Mouse (Mus musculus): ENCODE measurements around the gene Cavin4. TPM values are rescaled to one million over a fixed set of nuclear protein-coding genes. Genes with fewer than 3 reads are reported as not detected.

Gene Cavin4
- polyA plus RNA-seq, 2 experiments: 5.2 to 5.7 TPM

GRCm38 (mm10) chr4:48667279-48667678 lies 4.0 kb downstream of the Cavin4 start:
- H3K4me3 ChIP-seq (replicated peaks; ENCODE audit: low read length): no peak overlapping the region
- no peak for DNase-seq (ENCODE audit: low spot score)
- peaks cover 22% of the 10 kb centered on the region for H3K36me3 ChIP-seq (ENCODE audit: control insufficient read depth, insufficient read depth, low read length)
- no peak overlapping the region for H3K9ac ChIP-seq (ENCODE audit: low read depth, low read length, severe bottlenecking)
- no peaks in the 10 kb centered on the region for H3K9me3 ChIP-seq (ENCODE audit: control insufficient read depth, low read length)
- no peak for ATAC-seq (ENCODE audit: low FRiP score, low read depth)
- TF ChIP-seq POLR2A (IDR thresholded peaks at IDR 0.05; ENCODE audit: borderline replicate concordance, extremely low read depth, insufficient read depth, insufficient read length): no peak
- H3K27me3 ChIP-seq (ENCODE audit: control insufficient read depth, insufficient read depth, low read length): no peaks in the 10 kb centered on the region
- no peak overlapping the region for H3K27ac ChIP-seq (replicated peaks; ENCODE audit: low read depth, low read length)
- no peaks in the 10 kb centered on the region for H3K4me1 ChIP-seq (ENCODE audit: control insufficient read depth, insufficient read depth, low read length)
- no peak overlapping the region for H3K4me2 ChIP-seq (replicated peaks; ENCODE audit: low read depth, low read length, severe bottlenecking)
- WGBS: 87% methylated on average over 6 of the region's 6 CpGs

DNA sequence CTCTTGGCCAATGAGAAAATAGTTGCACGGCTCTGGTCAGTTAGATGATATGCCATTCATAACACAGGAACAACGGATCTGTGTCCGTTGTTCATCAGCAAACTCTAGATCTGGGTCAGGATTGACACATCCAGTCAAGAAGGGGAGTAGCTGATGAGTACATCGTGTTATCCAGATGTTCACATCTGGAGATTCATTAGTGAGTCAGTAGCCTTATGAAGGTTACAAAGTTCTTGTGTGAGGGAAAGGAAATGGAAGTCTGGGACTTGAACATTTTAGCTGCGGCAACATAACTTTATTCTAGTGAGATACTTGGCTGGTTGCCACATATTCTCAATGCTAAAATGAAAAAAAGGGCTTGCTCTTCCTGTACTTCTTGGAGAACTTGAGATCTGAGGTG lies 9.6 kb downstream of the Cavin4 start:
- 80% methylated on average over 5 of the region's 5 CpGs for WGBS
- ATAC-seq (ENCODE audit: low FRiP score, low read depth): no peak
- H3K27ac ChIP-seq (replicated peaks; ENCODE audit: low read depth, low read length): no peak overlapping the region
- no peak overlapping the region for H3K9ac ChIP-seq (ENCODE audit: low read depth, low read length, severe bottlenecking)
- no peak for TF ChIP-seq POLR2A (IDR thresholded peaks at IDR 0.05; ENCODE audit: borderline replicate concordance, extremely low read depth, insufficient read depth, insufficient read length)
- H3K4me2 ChIP-seq (replicated peaks; ENCODE audit: low read depth, low read length, severe bottlenecking): no peak overlapping the region
- DNase-seq (ENCODE audit: low spot score): no peak
- no peak overlapping the region for H3K4me3 ChIP-seq (replicated peaks; ENCODE audit: low read length)
- no peaks in the 10 kb centered on the region for H3K9me3 ChIP-seq (ENCODE audit: control insufficient read depth, low read length)
- no peaks in the 10 kb centered on the region for H3K4me1 ChIP-seq (ENCODE audit: control insufficient read depth, insufficient read depth, low read length)
- peaks cover 25% of the 10 kb centered on the region for H3K36me3 ChIP-seq (ENCODE audit: control insufficient read depth, insufficient read depth, low read length)
- no peaks in the 10 kb centered on the region for H3K27me3 ChIP-seq (ENCODE audit: control insufficient read depth, insufficient read depth, low read length)

GRCm38 (mm10) chr4:48674412-48674811 lies 11.1 kb downstream of the Cavin4 start:
- no peak overlapping the region for H3K9ac ChIP-seq (ENCODE audit: low read depth, low read length, severe bottlenecking)
- no peaks in the 10 kb centered on the region for H3K9me3 ChIP-seq (ENCODE audit: control insufficient read depth, low read length)
- H3K4me1 ChIP-seq (ENCODE audit: control insufficient read depth, insufficient read depth, low read length): no peaks in the 10 kb centered on the region
- 86% methylated on average over 7 of the region's 7 CpGs for WGBS
- DNase-seq (ENCODE audit: low spot score): no peak
- H3K27me3 ChIP-seq (ENCODE audit: control insufficient read depth, insufficient read depth, low read length): no peaks in the 10 kb centered on the region
- no peak overlapping the region for H3K27ac ChIP-seq (replicated peaks; ENCODE audit: low read depth, low read length)
- H3K4me3 ChIP-seq (replicated peaks; ENCODE audit: low read length): no peak overlapping the region
- no peak overlapping the region for H3K4me2 ChIP-seq (replicated peaks; ENCODE audit: low read depth, low read length, severe bottlenecking)
- ATAC-seq (ENCODE audit: low FRiP score, low read depth): no peak
- TF ChIP-seq POLR2A (IDR thresholded peaks at IDR 0.05; ENCODE audit: borderline replicate concordance, extremely low read depth, insufficient read depth, insufficient read length): no peak
- peaks cover 25% of the 10 kb centered on the region for H3K36me3 ChIP-seq (ENCODE audit: control insufficient read depth, insufficient read depth, low read length)

DNA sequence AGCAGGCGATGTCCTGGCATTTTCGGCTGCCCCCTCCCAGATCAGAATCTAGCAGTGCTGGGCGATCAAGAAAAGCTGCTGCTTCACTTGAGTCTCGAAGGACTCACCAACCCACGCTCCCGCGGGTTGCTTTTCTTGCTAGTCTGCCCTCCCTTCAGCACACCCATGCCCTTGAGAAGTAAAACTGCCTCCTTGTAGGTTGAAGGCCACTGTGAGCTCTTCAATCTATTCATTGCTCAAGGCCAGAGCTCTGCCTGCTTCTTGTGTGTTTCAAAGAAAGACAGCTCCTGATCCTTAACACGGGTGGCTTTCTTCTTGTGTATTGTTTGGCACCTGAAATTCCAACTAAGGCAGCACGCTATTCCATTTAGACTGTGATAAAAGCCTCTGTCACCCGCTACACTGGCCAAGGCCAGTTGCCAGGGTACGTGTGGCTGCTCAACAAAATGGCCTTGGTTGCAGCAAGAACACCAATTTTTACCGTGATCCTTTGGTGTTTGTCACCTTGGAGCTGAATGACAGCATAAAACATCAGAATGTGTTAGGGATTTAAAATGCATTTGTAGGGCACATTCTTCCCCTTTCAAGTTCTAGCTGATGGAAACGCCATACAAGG lies 13.4 kb downstream of the Cavin4 start:
- no peaks in the 10 kb centered on the region for H3K9me3 ChIP-seq (ENCODE audit: control insufficient read depth, low read length)
- no peak overlapping the region for H3K9ac ChIP-seq (ENCODE audit: low read depth, low read length, severe bottlenecking)
- H3K27ac ChIP-seq (replicated peaks; ENCODE audit: low read depth, low read length): no peak overlapping the region
- no peak overlapping the region for H3K4me3 ChIP-seq (replicated peaks; ENCODE audit: low read length)
- H3K36me3 ChIP-seq (ENCODE audit: control insufficient read depth, insufficient read depth, low read length): peaks cover 22% of the 10 kb centered on the region
- H3K27me3 ChIP-seq (ENCODE audit: control insufficient read depth, insufficient read depth, low read length): no peaks in the 10 kb centered on the region
- WGBS: 92% methylated on average over 13 of the region's 13 CpGs
- no peak overlapping the region for H3K4me2 ChIP-seq (replicated peaks; ENCODE audit: low read depth, low read length, severe bottlenecking)
- DNase-seq (ENCODE audit: low spot score) (no peak), ATAC-seq (ENCODE audit: low FRiP score, low read depth) (no peak)
- no peak for TF ChIP-seq POLR2A (IDR thresholded peaks at IDR 0.05; ENCODE audit: borderline replicate concordance, extremely low read depth, insufficient read depth, insufficient read length)
- H3K4me1 ChIP-seq (ENCODE audit: control insufficient read depth, insufficient read depth, low read length): no peaks in the 10 kb centered on the region

DNA sequence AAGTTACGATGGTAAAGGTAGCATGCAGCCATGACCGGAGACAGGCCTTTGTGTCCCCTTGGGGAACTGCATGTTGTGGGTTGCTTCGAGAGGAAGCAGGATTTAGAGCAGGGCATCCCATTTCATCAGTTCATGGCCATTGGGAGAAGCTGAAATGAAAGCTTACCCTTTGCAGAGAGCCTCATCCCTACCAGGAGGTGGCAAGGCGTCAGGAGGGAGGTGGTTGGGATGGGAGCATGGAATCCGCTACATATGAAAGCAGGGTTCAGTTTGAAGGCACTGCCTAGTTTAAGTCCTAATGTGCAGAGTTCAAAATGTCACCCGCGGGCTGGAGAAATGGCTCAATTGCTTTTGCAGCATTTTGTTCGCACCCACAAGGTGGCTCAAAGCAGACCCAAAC lies 14.0 kb downstream of the Cavin4 start:
- no peak for DNase-seq (ENCODE audit: low spot score)

More for the DNA sequence above, 14.0 kb downstream of the Cavin4 start:
- ATAC-seq (ENCODE audit: low FRiP score, low read depth): no peak
- Histone ChIP-seq H3K27ac (replicated peaks; ENCODE audit: low read depth, low read length) (no peak overlapping the region), H3K9me3 (ENCODE audit: control insufficient read depth, low read length) (no peaks in the 10 kb centered on the region), H3K9ac (ENCODE audit: low read depth, low read length, severe bottlenecking) (no peak overlapping the region), H3K4me3 (replicated peaks; ENCODE audit: low read length) (no peak overlapping the region), H3K4me1 (ENCODE audit: control insufficient read depth, insufficient read depth, low read length) (no peaks in the 10 kb centered on the region), H3K27me3 (ENCODE audit: control insufficient read depth, insufficient read depth, low read length) (no peaks in the 10 kb centered on the region), H3K4me2 (replicated peaks; ENCODE audit: low read depth, low read length, severe bottlenecking) (no peak overlapping the region), H3K36me3 (ENCODE audit: control insufficient read depth, insufficient read depth, low read length) (peaks cover 17% of the 10 kb centered on the region)
- no peak for TF ChIP-seq POLR2A (IDR thresholded peaks at IDR 0.05; ENCODE audit: borderline replicate concordance, extremely low read depth, insufficient read depth, insufficient read length)
- WGBS: 93% methylated on average over 8 of the region's 8 CpGs
